Mouse (Mus musculus) thymus, adult 2 months (tissue): ENCODE measurements around the gene Tnfaip2.

Experiments used
- CTCF ChIP-seq: fragments of 200-500 bp; IDR thresholded peaks from 2 replicates; pipeline ENCODE4 v1.5.1; 2012; ENCODE audit warnings: mild to moderate bottlenecking, control low read depth, low read length, moderate library complexity, borderline replicate concordance; ENCODE audit not compliant: control insufficient read depth, poor library complexity, insufficient read depth; ENCODE audit errors: extremely low read depth
- POLR2A ChIP-seq: fragments of 200-500 bp; IDR thresholded peaks from 2 replicates; pipeline ENCODE4 v1.6.1; 2012; ENCODE audit warnings: mild to moderate bottlenecking, low read length, control low read depth, moderate library complexity; ENCODE audit not compliant: control insufficient read depth, poor library complexity, insufficient read depth; ENCODE audit errors: extremely low read depth

DNA sequence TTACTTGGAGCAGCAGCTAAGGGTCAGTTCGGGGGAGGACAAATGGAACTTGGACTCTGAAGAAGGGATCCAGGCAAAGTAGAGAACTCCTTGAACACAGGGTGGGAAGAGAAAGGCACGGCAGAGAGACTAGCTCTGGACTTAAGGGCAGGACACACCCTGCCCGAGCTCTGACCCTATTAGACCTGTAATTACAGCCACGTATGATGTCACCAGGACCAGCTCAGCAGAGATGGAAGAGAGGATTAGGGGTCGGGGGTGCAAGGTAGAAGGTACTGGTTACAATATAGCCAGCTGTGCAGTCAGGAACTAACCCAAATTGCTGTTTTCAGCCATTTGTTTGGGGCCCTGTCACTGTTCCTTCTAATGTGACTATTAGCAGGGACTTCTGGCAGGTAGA is 19.4 kb upstream of the Tnfaip2 start:
- TF ChIP-seq CTCF (no peak), POLR2A (no peak)
